In the genomic region with DNA sequence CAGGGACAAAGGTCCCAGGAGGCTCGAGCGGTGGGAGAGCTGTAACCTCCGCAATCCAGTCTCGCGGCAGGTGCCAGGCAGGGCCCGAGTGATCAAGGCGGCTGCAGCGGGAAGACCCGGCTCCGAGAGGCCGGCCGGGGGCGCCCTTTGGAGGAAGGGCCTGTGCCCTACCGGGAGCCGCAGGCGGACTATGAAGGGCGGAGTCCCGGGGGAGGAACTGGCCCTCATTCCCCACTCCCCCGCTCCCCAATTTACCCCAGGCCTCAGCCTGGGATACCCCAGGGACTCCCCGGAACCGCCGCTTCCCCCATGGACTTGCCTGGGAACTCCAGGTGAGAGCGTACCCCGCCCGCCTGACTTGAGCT, we compare ENCODE assay signal across 8 mouse cellular contexts. TPM values are rescaled to one million over a fixed set of nuclear protein-coding genes. Genes with fewer than 3 reads are reported as not detected.
DNase-seq lines count a peak whose midpoint lies in the region; ATAC-seq and TF ChIP-seq lines count a peak whose summit lies in the region.

No protein-coding gene starts in this region.

- peaks cover 6% of the 10 kb centered on the region for H3K9me3 ChIP-seq in erythroblast, embryonic 14.5 days (ENCODE audit: control insufficient read depth, low read length)
- H3K9me3 ChIP-seq in limb, embryonic 10.5 days (replicated peaks) = no peaks in the 10 kb centered on the region; the same call in 1 of the 2 replicates
- no peaks in the 10 kb centered on the region for H3K9me3 ChIP-seq in midbrain, postnatal 0 days (ENCODE audit: low read length)

- H3K4me3 ChIP-seq in lung, adult 2 months (replicated peaks; ENCODE audit: extremely low read depth, low read depth, low read length) = peak overlapping the region; percentile 89
- peak overlapping the region; percentile 93 for H3K4me3 ChIP-seq in erythroblast, embryonic 14.5 days (replicated peaks)
- H3K4me3 ChIP-seq in limb, embryonic 10.5 days = peak overlapping the region; percentile 89
- peak overlapping the region; percentile 81 for H3K4me3 ChIP-seq in midbrain, postnatal 0 days (ENCODE audit: low read depth, low read length)

- peaks cover 9% of the 10 kb centered on the region for H3K4me1 ChIP-seq in lung, adult 2 months (ENCODE audit: control insufficient read depth, insufficient read depth, low read length)
- H3K4me1 ChIP-seq in erythroblast, embryonic 14.5 days (ENCODE audit: control insufficient read depth) = peaks cover 51% of the 10 kb centered on the region
- peaks cover 17% of the 10 kb centered on the region for H3K4me1 ChIP-seq in limb, embryonic 10.5 days
- no peaks in the 10 kb centered on the region for H3K4me1 ChIP-seq in midbrain, postnatal 0 days (ENCODE audit: insufficient read depth, low read length)

- no peaks in the 10 kb centered on the region for H3K27me3 ChIP-seq in erythroblast, embryonic 14.5 days (ENCODE audit: control insufficient read depth)
- no peaks in the 10 kb centered on the region for H3K27me3 ChIP-seq in limb, embryonic 10.5 days (ENCODE audit: low read depth, poor library complexity, severe bottlenecking)
- H3K27me3 ChIP-seq in midbrain, postnatal 0 days (ENCODE audit: insufficient read depth, low read length) = no peaks in the 10 kb centered on the region

- no peak for TF ChIP-seq CTCF in lung, adult 2 months (IDR thresholded peaks at IDR 0.05; ENCODE audit: insufficient read depth, low read length)
- peak; percentile 34 for TF ChIP-seq CTCF in midbrain, postnatal 0 days (IDR thresholded peaks at IDR 0.05)

- TF ChIP-seq POLR2A in lung, adult 2 months (IDR thresholded peaks at IDR 0.05; ENCODE audit: borderline replicate concordance, extremely low read depth, low read depth, low read length) = no peak

- no peak for DNase-seq in lung, adult 2 months
- no peak for DNase-seq in lung, postnatal 14 days
- peak; percentile 49 to 75 for DNase-seq in adrenal gland, postnatal 36 days
- peak; percentile 74 for DNase-seq in limb, embryonic 10.5 days (ENCODE audit: low spot score)
- no peak for DNase-seq in midbrain, postnatal 0 days (ENCODE audit: low spot score)
- DNase-seq in thymus, postnatal 14 days = peak; percentile 70
- DNase-seq in left cerebral cortex, postnatal 25 days (ENCODE audit: low spot score in 2 of 2) = no peak

- peak overlapping the region; percentile 96 for H3K9ac ChIP-seq in midbrain, postnatal 0 days (replicated peaks; ENCODE audit: low read length, poor library complexity, severe bottlenecking)

- peak; percentile 36; the same call in 1 of the 2 replicates for ATAC-seq in midbrain, postnatal 0 days (ENCODE audit: low FRiP score)

- H3K36me3 ChIP-seq in erythroblast, embryonic 14.5 days (ENCODE audit: control insufficient read depth) = peaks cover 73% of the 10 kb centered on the region
- H3K36me3 ChIP-seq in limb, embryonic 10.5 days = peaks cover 66% of the 10 kb centered on the region
- H3K36me3 ChIP-seq in midbrain, postnatal 0 days (ENCODE audit: insufficient read depth, low read length) = peaks cover 30% of the 10 kb centered on the region

- H3K4me2 ChIP-seq in midbrain, postnatal 0 days (ENCODE audit: low read depth, low read length, poor library complexity, severe bottlenecking) = peak overlapping the region; percentile 80

- H3K27ac ChIP-seq in limb, embryonic 10.5 days = peak overlapping the region; percentile 94
- peak overlapping the region; percentile 94 for H3K27ac ChIP-seq in midbrain, postnatal 0 days (ENCODE audit: low read depth, low read length)

- under 1% methylated on average over 25 of the region's 25 CpGs for WGBS in lung, adult 2 months
- under 1% methylated on average over 25 of the region's 25 CpGs for WGBS in limb, embryonic 10.5 days
- WGBS in midbrain, postnatal 0 days = under 1% methylated on average over 24 of the region's 25 CpGs

- intact Hi-C loops in left cerebral cortex, postnatal 25 days (cut with DNase I) = loop anchor here (2.0 to 5.0 kb wide), 2 partner anchors 23 to 109 kb away; a partner anchor contains a TSS

RNA-seq across cellular contexts. Expression of a gene that starts 7.4 kb away (rescaled TPM):
- 32.0 and 42.2 TPM in 2 replicates for polyA plus RNA-seq in lung, adult 2 months (2012; rRNA removed)
- 10 to 100 TPM; 56.5 to 66.7 TPM for total RNA-seq in adrenal gland, postnatal 36 days (2021)
- 36.3 and 37.8 TPM in 2 replicates for polyA plus RNA-seq in erythroblast, embryonic 14.5 days (2012)
- 11.4 and 12.5 TPM in 2 replicates for polyA plus RNA-seq in limb, embryonic 10.5 days (2016; fragmentation: Nextera tagmentation; extraction: Ambion mirVana)
- 41.0 and 44.8 TPM in 2 replicates for total RNA-seq in midbrain, postnatal 0 days (2014; rRNA removed)
- polyA plus RNA-seq in midbrain, postnatal 0 days (2015; fragmentation: Nextera tagmentation; extraction: Ambion mirVana) = 9.6 and 11.8 TPM in 2 replicates
- 10 to 100 TPM; 56.2 to 56.9 TPM for total RNA-seq in left cerebral cortex, postnatal 25 days (2021)

RNA-seq across cellular contexts. Expression of a gene that starts 12.2 kb away (rescaled TPM):
- 80.2 and 89.0 TPM in 2 replicates for polyA plus RNA-seq in lung, adult 2 months (2012; rRNA removed)
- total RNA-seq in adrenal gland, postnatal 36 days (2021) = 10 to 100 TPM; 44.3 to 48.3 TPM
- 11.7 and 14.3 TPM in 2 replicates for polyA plus RNA-seq in erythroblast, embryonic 14.5 days (2012)
- 41.0 and 46.9 TPM in 2 replicates for polyA plus RNA-seq in limb, embryonic 10.5 days (2016; fragmentation: Nextera tagmentation; extraction: Ambion mirVana)
- total RNA-seq in midbrain, postnatal 0 days (2014; rRNA removed) = 36.2 and 38.7 TPM in 2 replicates
- polyA plus RNA-seq in midbrain, postnatal 0 days (2015; fragmentation: Nextera tagmentation; extraction: Ambion mirVana) = 28.2 and 28.3 TPM in 2 replicates
- 10 to 100 TPM; 27.1 to 32.2 TPM for total RNA-seq in left cerebral cortex, postnatal 25 days (2021)

RNA-seq across cellular contexts. Expression of a gene that starts 22.7 kb away (rescaled TPM):
- polyA plus RNA-seq in lung, adult 2 months (2012; rRNA removed) = 4.9 and 5.6 TPM in 2 replicates
- 1 to 10 TPM; 3.8 to 4.4 TPM for total RNA-seq in adrenal gland, postnatal 36 days (2021)
- polyA plus RNA-seq in erythroblast, embryonic 14.5 days (2012) = 2.1 and 3.0 TPM in 2 replicates
- polyA plus RNA-seq in limb, embryonic 10.5 days (2016; fragmentation: Nextera tagmentation; extraction: Ambion mirVana) = 14.2 and 14.5 TPM in 2 replicates
- total RNA-seq in midbrain, postnatal 0 days (2014; rRNA removed) = 7.7 and 11.0 TPM in 2 replicates
- polyA plus RNA-seq in midbrain, postnatal 0 days (2015; fragmentation: Nextera tagmentation; extraction: Ambion mirVana) = 7.3 and 8.0 TPM in 2 replicates
- total RNA-seq in left cerebral cortex, postnatal 25 days (2021) = 1 to 10 TPM; 5.8 to 8.2 TPM

RNA-seq across cellular contexts. Expression of a gene that starts 40.2 kb away (rescaled TPM):
- polyA plus RNA-seq in lung, adult 2 months (2012; rRNA removed) = 27.0 and 32.8 TPM in 2 replicates
- 10 to 100 TPM; 83.6 to 95.9 TPM for total RNA-seq in adrenal gland, postnatal 36 days (2021)
- polyA plus RNA-seq in erythroblast, embryonic 14.5 days (2012) = 1.0 and 1.5 TPM in 2 replicates
- polyA plus RNA-seq in limb, embryonic 10.5 days (2016; fragmentation: Nextera tagmentation; extraction: Ambion mirVana) = 70.9 and 80.4 TPM in 2 replicates
- total RNA-seq in midbrain, postnatal 0 days (2014; rRNA removed) = 31.7 and 50.8 TPM in 2 replicates
- polyA plus RNA-seq in midbrain, postnatal 0 days (2015; fragmentation: Nextera tagmentation; extraction: Ambion mirVana) = 25.9 and 30.4 TPM in 2 replicates
- total RNA-seq in left cerebral cortex, postnatal 25 days (2021) = 100 to 1,000 TPM; 101 to 116 TPM

RNA-seq across cellular contexts. Expression of a gene that starts 47.8 kb away (rescaled TPM):
- polyA plus RNA-seq in lung, adult 2 months (2012; rRNA removed) = 8.1 and 10.0 TPM in 2 replicates
- total RNA-seq in adrenal gland, postnatal 36 days (2021) = 10 to 100 TPM; 19.6 to 20.2 TPM
- polyA plus RNA-seq in erythroblast, embryonic 14.5 days (2012) = 7.0 and 7.8 TPM in 2 replicates
- 15.4 and 17.1 TPM in 2 replicates for polyA plus RNA-seq in limb, embryonic 10.5 days (2016; fragmentation: Nextera tagmentation; extraction: Ambion mirVana)
- 19.6 and 32.1 TPM in 2 replicates for total RNA-seq in midbrain, postnatal 0 days (2014; rRNA removed)
- 9.0 and 11.4 TPM in 2 replicates for polyA plus RNA-seq in midbrain, postnatal 0 days (2015; fragmentation: Nextera tagmentation; extraction: Ambion mirVana)
- 10 to 100 TPM; 10.6 to 11.6 TPM for total RNA-seq in left cerebral cortex, postnatal 25 days (2021)

Comparison
In these comparisons a context has a peak if more than half of its experiments do, and no peak if none do; other contexts are left out.
1. DNase-seq: peak in adrenal gland, postnatal 36 days (2 of 2), limb, embryonic 10.5 days (single experiment) and thymus, postnatal 14 days (single experiment); none in lung, adult 2 months (single experiment), lung, postnatal 14 days (single experiment), midbrain, postnatal 0 days (single experiment) and left cerebral cortex, postnatal 25 days (0 of 2).
2. Peak in every context shown above with its lines, with median percentiles within 50 percentile points of each other: H3K4me3 ChIP-seq.